Mouse (Mus musculus) olfactory bulb, adult 2 months (tissue): ENCODE data around the gene Vcan.

Source experiments
- CTCF ChIP-seq: fragments of 200-500 bp; IDR thresholded peaks from 2 replicates; pipeline ENCODE4 v1.5.1; 2012; ENCODE audit warnings: low read depth, mild to moderate bottlenecking, low read length, moderate library complexity; ENCODE audit not compliant: insufficient read depth
- POLR2A ChIP-seq: fragments of 200-500 bp; IDR thresholded peaks from 2 replicates; pipeline ENCODE4 v1.6.1; 2012; ENCODE audit warnings: mild to moderate bottlenecking, low read depth, low read length, moderate library complexity; ENCODE audit not compliant: insufficient read depth

GRCm38 (mm10) chr13:89692597-89692996 lies 49.7 kb downstream of the Vcan start:
- TF ChIP-seq CTCF (no peak), POLR2A (no peak)
